Mouse (Mus musculus) layer of hippocampus, adult 2 months (tissue): ENCODE data around the gene Galnt2. TPM values are rescaled to one million over a fixed set of nuclear protein-coding genes. Genes with fewer than 3 reads are reported as not detected.

Source experiments
- DNase-seq, 2 experiments: peaks; one replicate each; pipeline ENCODE4 v3.0.0; 2022; ENCODE audit warnings: low spot score in 2 of 2
- H3K27ac ChIP-seq: fragments of 200-600 bp; 2 replicates; pipeline ENCODE4 v1.8.1; 2022
- H3K4me3 ChIP-seq: fragments of 200-600 bp; 2 replicates; pipeline ENCODE4 v1.8.1; 2022; ENCODE audit warnings: mild to moderate bottlenecking
- CTCF ChIP-seq: fragments of 200-600 bp; conservative IDR thresholded peaks from 2 replicates; pipeline ENCODE4 v1.8.1; 2022; ENCODE audit warnings: antibody characterized with exemption, mild to moderate bottlenecking, moderate library complexity
- long read RNA-seq, 2 experiments: library from polyadenylated mRNA; stranded (forward); transcript quantifications; one replicate each; pipeline ENCODE4 v2.0.0; 2021; ENCODE audit warnings: borderline mapping rate in 2 of 2
- total RNA-seq, 2 experiments: library from RNA; stranded (reverse); gene quantifications; 2 replicates each; pipeline ENCODE4 v1.2.3; 2021

Galnt2 gene
- total RNA-seq: 10 to 100 TPM; 34.5 to 44.5 TPM
- long read RNA-seq, experiment 1, full-length matches to known transcripts: 19 of 22 reads
- long read RNA-seq, experiment 1, partial matches to known transcripts: 2 of 22 reads
- long read RNA-seq, experiment 1, other reads (novel, unspliced or antisense): 1 of 22 reads
- long read RNA-seq, experiment 2, full-length matches to known transcripts: 37 of 60 reads
- long read RNA-seq, experiment 2, partial matches to known transcripts: 0 of 60 reads
- long read RNA-seq, experiment 2, other reads (novel, unspliced or antisense): 23 of 60 reads

GRCm38 (mm10) chr8:124231176-124231484 is at the start of gene Galnt2:
Gene Galnt2 (plus strand): TSS chr8:124231391.
- Histone ChIP-seq H3K4me3 (peak within 1 kb of the TSS; percentile 87), H3K27ac (peak within 1 kb of the TSS; percentile 87)
- no peak for TF ChIP-seq CTCF
- DNase-seq: peak; percentile 86 to 94

DNA sequence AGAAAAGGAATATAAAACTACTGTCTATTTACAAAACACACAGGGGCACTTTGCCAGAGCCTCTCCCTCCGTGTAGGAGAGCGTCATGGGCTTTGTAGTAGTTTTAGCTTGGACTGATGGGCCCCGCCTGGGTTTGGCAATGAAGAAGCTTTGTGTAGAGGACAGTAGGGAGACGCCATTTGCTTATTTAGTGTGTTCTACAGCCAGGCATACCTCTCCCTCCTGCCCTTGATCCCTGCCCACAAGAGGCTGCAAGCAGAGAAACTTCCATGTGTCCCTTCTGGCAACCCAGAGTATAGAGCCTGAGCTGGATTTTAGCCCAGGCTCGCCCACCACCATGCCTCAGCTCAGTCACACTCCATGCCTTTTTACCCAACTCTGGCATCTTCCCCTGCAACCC is 49.4 kb upstream of the Galnt2 start:
- no peak overlapping the region for H3K27ac ChIP-seq
- H3K4me3 ChIP-seq: no peak overlapping the region
- DNase-seq: no peak
- TF ChIP-seq CTCF: no peak

DNA sequence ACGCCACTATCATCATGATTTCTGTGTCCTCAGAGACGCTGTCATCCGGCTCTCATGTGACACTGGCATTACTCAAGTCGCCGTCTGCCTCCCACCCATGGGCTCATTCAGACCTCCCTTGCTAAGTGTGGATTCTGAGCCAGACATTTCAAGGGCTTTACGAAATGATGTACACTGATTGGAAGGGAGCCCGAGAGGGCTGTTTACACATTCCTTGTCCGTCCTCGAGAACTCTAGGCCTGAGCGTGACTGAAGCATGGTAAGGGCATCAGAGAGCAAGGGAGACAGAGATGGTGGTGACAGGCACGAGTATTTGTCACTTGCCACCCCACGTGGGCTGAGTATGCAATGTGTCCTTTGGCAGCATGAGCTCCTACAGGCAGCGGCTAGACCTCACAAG is 49.0 kb upstream of the Galnt2 start:
- H3K27ac ChIP-seq: peak overlapping the region; percentile 52; the same call in 1 of the 2 replicates
- TF ChIP-seq CTCF: 0 out of 2 replicates have a peak, but pooled peaks have one; percentile 9
- DNase-seq: no peak
- no peak overlapping the region for H3K4me3 ChIP-seq

GRCm38 (mm10) chr8:124184078-124184477 is 47.1 kb upstream of the Galnt2 start:
- peak in 1 of 2 experiments; percentile 56 for DNase-seq
- H3K27ac ChIP-seq: no peak overlapping the region
- no peak for TF ChIP-seq CTCF
- H3K4me3 ChIP-seq: no peak overlapping the region

DNA sequence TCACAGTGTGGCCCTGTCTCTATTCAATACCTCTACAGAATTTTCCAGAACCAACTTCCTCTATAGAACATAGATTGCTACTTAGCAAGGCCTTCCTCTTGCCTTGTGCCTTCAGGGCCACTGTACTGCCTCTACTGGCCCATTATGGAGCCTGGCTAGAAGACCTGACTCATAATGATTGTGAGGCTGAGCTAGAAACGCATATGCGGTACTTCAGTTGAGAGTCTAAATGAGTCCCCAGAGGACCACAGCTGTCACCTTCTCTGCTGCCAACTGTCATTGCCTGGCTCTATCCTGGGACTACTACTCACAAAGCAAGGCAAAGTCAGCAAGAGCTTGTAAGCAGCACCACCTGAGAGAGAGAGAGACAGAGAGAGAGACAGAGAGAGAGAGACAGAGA is 46.7 kb upstream of the Galnt2 start:
- TF ChIP-seq CTCF: peak; percentile 19; the same call in 1 of the 2 replicates
- no peak overlapping the region for H3K4me3 ChIP-seq
- no peak for DNase-seq
- no peak overlapping the region for H3K27ac ChIP-seq

- no peak overlapping the region for H3K4me3 ChIP-seq
- TF ChIP-seq CTCF: no peak
- no peak for DNase-seq
- no peak overlapping the region for H3K27ac ChIP-seq
Observed at GRCm38 (mm10) chr8:124185081-124185480, 46.1 kb upstream of the Galnt2 start.

DNA sequence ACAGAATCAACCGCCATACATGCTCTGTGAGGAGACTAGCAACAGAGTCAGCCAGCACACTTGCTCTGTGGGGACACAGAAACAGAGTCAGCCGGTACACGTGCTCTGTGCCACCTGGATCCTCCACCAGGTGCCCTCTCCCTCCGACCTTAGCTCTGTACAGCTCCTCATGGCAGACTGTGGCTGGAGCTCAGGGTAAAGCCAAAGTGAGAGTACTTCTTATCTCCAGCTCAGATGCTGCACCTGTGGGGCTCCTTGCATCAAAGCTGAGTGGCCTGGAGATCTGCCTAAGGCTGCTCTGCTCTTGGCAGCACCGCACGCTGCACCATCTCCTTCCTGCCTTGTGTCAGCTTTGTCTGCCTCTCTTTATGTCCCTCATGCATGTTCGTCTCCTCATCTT is 40.8 kb upstream of the Galnt2 start:
- H3K27ac ChIP-seq: no peak overlapping the region
- DNase-seq: no peak
- no peak for TF ChIP-seq CTCF
- H3K4me3 ChIP-seq: no peak overlapping the region

GRCm38 (mm10) chr8:124192242-124192641 is 38.9 kb upstream of the Galnt2 start:
- no peak overlapping the region for H3K4me3 ChIP-seq
- TF ChIP-seq CTCF: no peak

GRCm38 (mm10) chr8:124192976-124193375 is 38.2 kb upstream of the Galnt2 start:
- Histone ChIP-seq H3K4me3 (no peak overlapping the region), H3K27ac (peak overlapping the region; percentile 65; the same call in 1 of the 2 replicates)
- no peak for TF ChIP-seq CTCF
- peak; percentile 50 to 52 for DNase-seq

More at GRCm38 (mm10) chr8:124192242-124192641, 38.9 kb upstream of the Galnt2 start:
- no peak overlapping the region for H3K27ac ChIP-seq
- no peak for DNase-seq

DNA sequence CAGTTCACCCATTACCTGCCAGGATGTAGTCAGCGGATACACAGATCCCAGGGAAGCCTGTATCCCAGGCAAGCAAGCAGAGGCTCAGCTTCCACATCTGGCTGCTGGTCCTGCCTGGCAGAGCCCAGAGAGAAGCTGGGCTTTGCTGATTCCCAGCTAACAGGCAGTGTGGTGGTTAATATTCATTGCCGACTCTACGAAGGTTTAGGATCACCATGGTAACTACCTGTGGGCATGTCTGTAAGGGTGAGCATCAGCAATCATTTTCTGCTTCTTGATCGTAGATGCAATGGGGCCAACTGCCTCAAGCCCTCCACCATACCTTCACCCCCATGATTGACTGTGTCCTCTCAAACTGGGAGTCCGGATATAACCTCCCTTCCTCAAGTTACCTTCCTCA is 37.2 kb upstream of the Galnt2 start:
- Histone ChIP-seq H3K27ac (no peak overlapping the region), H3K4me3 (no peak overlapping the region)
- DNase-seq: no peak
- no peak for TF ChIP-seq CTCF

- TF ChIP-seq CTCF: no peak
- DNase-seq: no peak
- no peak overlapping the region; the same call in 1 of the 2 replicates for H3K27ac ChIP-seq
- H3K4me3 ChIP-seq: no peak overlapping the region
Observed at GRCm38 (mm10) chr8:124196195-124196594, 35.0 kb upstream of the Galnt2 start.

GRCm38 (mm10) chr8:124196797-124197196 is 34.4 kb upstream of the Galnt2 start:
- no peak for TF ChIP-seq CTCF
- Histone ChIP-seq H3K4me3 (no peak overlapping the region), H3K27ac (peak overlapping the region; percentile 11; the same call in 1 of the 2 replicates)
- DNase-seq: peak; percentile 26 to 34

DNA sequence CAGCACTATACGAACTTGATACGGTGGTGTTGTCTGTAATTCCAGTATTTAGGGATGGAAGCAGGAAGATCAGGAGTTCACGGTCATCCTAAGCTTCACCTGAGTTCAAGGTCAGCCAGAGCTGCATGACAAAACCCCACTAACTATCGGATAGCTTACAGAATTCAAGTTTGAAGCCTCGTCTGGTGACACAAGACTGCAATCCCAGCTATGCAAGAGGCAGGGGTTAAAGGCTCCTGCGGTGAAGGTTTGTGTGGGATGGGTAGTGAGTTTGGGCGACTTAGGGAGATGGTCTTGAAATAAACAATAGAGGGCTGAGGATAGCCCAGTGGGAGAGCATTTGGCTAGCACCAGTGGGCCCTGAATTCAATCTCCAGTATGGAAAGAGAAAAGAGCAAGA is 33.0 kb upstream of the Galnt2 start:
- Histone ChIP-seq H3K4me3 (no peak overlapping the region), H3K27ac (no peak overlapping the region)
- no peak for TF ChIP-seq CTCF
- DNase-seq: no peak

DNA sequence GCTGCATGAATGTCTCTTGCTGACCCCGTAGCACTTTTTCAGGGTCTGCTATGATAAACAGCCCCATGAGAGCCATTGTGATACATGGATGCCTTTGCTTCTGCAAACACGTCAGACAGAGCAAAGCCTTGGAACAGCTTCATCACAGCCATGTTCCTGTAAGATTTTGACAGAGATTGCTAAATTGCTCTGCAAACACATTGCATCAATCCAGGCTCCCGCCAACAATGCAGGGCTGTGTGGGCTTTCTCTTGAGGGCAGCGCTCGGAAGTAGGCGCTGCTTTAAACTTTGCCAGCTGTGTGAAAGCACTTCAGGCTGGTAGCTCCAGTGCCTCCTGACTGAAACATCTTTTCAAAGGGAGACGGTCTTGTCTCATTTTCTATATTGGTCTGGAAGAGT is 30.8 kb upstream of the Galnt2 start:
- DNase-seq: no peak
- no peak for TF ChIP-seq CTCF
- Histone ChIP-seq H3K27ac (no peak overlapping the region), H3K4me3 (no peak overlapping the region)
